Mouse (Mus musculus): ENCODE results near the gene Procr.

DNA sequence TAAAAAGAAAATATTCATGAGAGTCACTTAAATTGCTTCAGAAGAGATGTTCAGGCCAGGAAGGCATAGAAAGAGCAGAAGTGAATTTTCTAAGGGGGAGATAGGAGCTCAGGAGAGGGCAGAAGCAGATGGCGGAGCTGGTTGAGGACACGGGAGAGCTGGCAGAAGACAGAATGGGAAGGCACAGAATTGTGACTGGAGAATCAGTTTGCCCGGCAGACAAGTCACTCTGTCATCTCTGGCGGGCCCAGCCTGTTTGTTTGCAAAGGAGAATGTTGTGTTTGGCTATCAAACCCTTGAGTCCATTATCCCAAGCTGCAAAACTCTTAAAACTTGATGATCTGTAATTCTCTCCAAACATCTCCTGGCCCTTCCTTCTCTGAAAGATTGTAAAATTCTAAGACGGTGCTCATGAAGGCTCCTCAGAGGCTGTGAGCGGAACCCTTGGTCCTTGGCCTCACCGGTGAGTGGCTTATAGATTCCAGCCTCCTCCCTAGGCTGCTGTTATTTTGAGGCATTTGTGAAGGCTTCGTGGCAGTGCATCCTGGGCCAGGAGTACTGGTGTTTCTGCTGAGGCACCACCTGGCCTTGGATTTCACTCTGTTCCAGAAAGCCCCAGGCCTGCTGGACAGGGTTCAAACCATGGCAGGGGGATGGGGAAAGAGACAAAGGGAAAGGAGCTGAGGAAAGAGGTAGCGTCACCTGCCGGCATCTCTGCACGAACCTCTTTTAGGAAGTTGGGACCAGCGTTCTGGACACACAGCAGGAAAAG, 43.9 kb downstream of the Procr start:
- TF ChIP-seq POLR2A (IDR thresholded peaks at IDR 0.05; ENCODE audit: extremely low read depth, insufficient read depth, low read length), result no peak
- no peak for TF ChIP-seq CTCF (IDR thresholded peaks at IDR 0.05; ENCODE audit: extremely low read depth, insufficient read depth, low read length)

Measured in cortical plate, adult 2 months (tissue).